Mouse (Mus musculus) cerebellum, adult (tissue): ENCODE data around the gene Hspa1a.
"Not testable (repeated sequence)": the region's sequence is repeated elsewhere in the genome, so short reads cannot be mapped to it uniquely, and the experiment has no call there.

ENCODE experiments used
- ATAC-seq: cut with Nextera tagmentation; 2 replicates; pipeline ENCODE4 v1.9.2; 2017; ENCODE audit warnings: mild to moderate bottlenecking, moderate library complexity, mixed read lengths; ENCODE audit not compliant: insufficient number of reproducible peaks, low FRiP score, low TSS enrichment

Hspa1a gene

GRCm38 (mm10) chr17:34970850-34971249 lies 1.1 kb downstream of the Hspa1a start:
- ATAC-seq, result not testable (repeated sequence)

GRCm38 (mm10) chr17:34969822-34970221 lies 2.1 kb downstream of the Hspa1a start, which contains the start of gene Gm20481:
TSS of gene Gm20481 (plus strand) at chr17:34969912.
- not testable (repeated sequence) for ATAC-seq

- no peak for ATAC-seq
Measured at GRCm38 (mm10) chr17:34965627-34966026, 6.3 kb downstream of the Hspa1a start.

- ATAC-seq, result no peak
Measured at GRCm38 (mm10) chr17:34964640-34965049, 7.3 kb downstream of the Hspa1a start.

GRCm38 (mm10) chr17:34962841-34963240 lies 9.1 kb downstream of the Hspa1a start:
- no peak for ATAC-seq

GRCm38 (mm10) chr17:34962125-34962524 lies 9.8 kb downstream of the Hspa1a start:
- no peak for ATAC-seq

GRCm38 (mm10) chr17:34960702-34961493 lies 11.1 kb downstream of the Hspa1a start:
- no peak for ATAC-seq

GRCm38 (mm10) chr17:34959881-34960515 lies 12.0 kb downstream of the Hspa1a start:
- ATAC-seq, result no peak

- ATAC-seq, result peak; percentile 92; the same call in 1 of the 2 replicates
Measured at GRCm38 (mm10) chr17:34959130-34959778, 12.7 kb downstream of the Hspa1a start, which contains the start of gene Hspa1b. TSS of gene Hspa1b (minus strand) at chr17:34959238.

- ATAC-seq, result not testable (repeated sequence)
Measured at GRCm38 (mm10) chr17:34958734-34959129, 13.2 kb downstream of the Hspa1a start.

GRCm38 (mm10) chr17:34957966-34958365 lies 14.0 kb downstream of the Hspa1a start:
- not testable (repeated sequence) for ATAC-seq

- ATAC-seq, result not testable (repeated sequence)
Measured at GRCm38 (mm10) chr17:34957291-34957690, 14.7 kb downstream of the Hspa1a start.

GRCm38 (mm10) chr17:34956340-34956739 lies 15.6 kb downstream of the Hspa1a start:
- ATAC-seq, result no peak

- no peak for ATAC-seq
Measured at GRCm38 (mm10) chr17:34955884-34956283, 16.1 kb downstream of the Hspa1a start.

GRCm38 (mm10) chr17:34954831-34955230 lies 17.1 kb downstream of the Hspa1a start:
- ATAC-seq, result no peak

GRCm38 (mm10) chr17:34953904-34954303 lies 18.1 kb downstream of the Hspa1a start:
- ATAC-seq, result no peak

GRCm38 (mm10) chr17:34953258-34953657 lies 18.7 kb downstream of the Hspa1a start:
- ATAC-seq, result no peak

GRCm38 (mm10) chr17:34952378-34953040 lies 19.4 kb downstream of the Hspa1a start:
- peak; percentile 83; the same call in 1 of the 2 replicates for ATAC-seq

- ATAC-seq, result no peak
Measured at GRCm38 (mm10) chr17:34951636-34952377, 20.1 kb downstream of the Hspa1a start.
